10 mouse cellular contexts compared by ENCODE assay signal in the genomic region with DNA sequence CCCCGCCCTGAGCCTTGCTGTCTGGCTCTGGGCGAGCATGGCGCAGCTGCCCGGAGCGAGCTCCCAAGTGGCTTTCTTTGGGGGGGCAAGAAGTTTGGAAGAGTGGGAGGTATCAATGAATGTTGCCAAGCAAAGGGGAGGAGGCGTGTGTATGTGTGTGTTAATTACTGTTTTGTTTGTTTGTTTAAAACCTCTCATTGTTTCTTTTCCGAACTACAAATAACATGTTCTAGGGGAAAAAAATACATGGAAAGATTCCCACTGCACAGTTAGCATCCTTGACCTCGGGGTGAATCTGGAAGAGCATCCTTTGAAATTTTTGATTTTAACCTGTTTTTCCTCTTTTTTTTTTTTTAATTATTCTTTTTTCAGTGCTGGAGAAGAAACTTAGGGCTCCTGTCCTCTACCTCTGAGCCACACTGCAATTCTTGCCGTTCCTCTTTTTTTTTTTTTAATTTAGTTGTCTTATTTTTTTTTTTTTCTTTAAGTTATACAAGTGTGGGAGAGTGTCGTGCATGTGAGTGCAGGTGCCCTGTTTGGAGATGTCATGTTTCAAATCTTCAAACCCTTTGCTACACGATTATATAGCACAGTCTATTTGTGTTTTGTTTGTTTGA. TPM values are rescaled to one million over a fixed set of nuclear protein-coding genes. Genes with fewer than 3 reads are reported as not detected.
DNase-seq lines count a peak whose midpoint lies in the region; ATAC-seq and TF ChIP-seq lines count a peak whose summit lies in the region.
"Had no signal": no experiment of that assay in that cellular context is flagged by ENCODE, and none has a peak within 500 bp of the region (broad histone marks: within the 10 kb centered on the region; RNA-seq: fewer than 3 reads in every experiment).

No protein-coding gene starts in this region.

- H3K27me3 ChIP-seq in lung, embryonic 14.5 days (ENCODE audit: insufficient read depth, low read length) = 0 out of 2 replicates have a peak, but pooled peaks cover 4% of the 10 kb centered on the region
- no peaks in the 10 kb centered on the region for H3K27me3 ChIP-seq in forebrain, embryonic 13.5 days
- H3K27me3 ChIP-seq in intestine, postnatal 0 days (replicated peaks; ENCODE audit: control insufficient read depth, insufficient read depth, low read length) = no peaks in the 10 kb centered on the region; the same call in 1 of the 2 replicates
- no peaks in the 10 kb centered on the region for H3K27me3 ChIP-seq in neural tube, embryonic 15.5 days (replicated peaks)
- H3K27me3 ChIP-seq: Patski had no signal

- peak overlapping the region; percentile 56 for H3K4me2 ChIP-seq in lung, embryonic 14.5 days
- H3K4me2 ChIP-seq in forebrain, embryonic 13.5 days = peak overlapping the region; percentile 57
- peak overlapping the region; percentile 37; the same call in 1 of the 2 replicates for H3K4me2 ChIP-seq in intestine, postnatal 0 days (replicated peaks; ENCODE audit: low read depth)
- H3K4me2 ChIP-seq in neural tube, embryonic 15.5 days = peak overlapping the region; percentile 70

- peak overlapping the region; percentile 45; the same call in 1 of the 2 replicates for H3K9ac ChIP-seq in lung, embryonic 14.5 days
- peak overlapping the region; percentile 48 for H3K9ac ChIP-seq in forebrain, embryonic 13.5 days
- no peak overlapping the region for H3K9ac ChIP-seq in intestine, postnatal 0 days (ENCODE audit: low read depth, low read length)
- H3K9ac ChIP-seq in neural tube, embryonic 15.5 days (replicated peaks) = peak overlapping the region; percentile 38; the same call in 1 of the 2 replicates

- peak overlapping the region; percentile 18; the same call in 1 of the 2 replicates for H3K4me3 ChIP-seq in lung, embryonic 14.5 days (ENCODE audit: low read depth, low read length)
- H3K4me3 ChIP-seq in forebrain, embryonic 13.5 days = peak overlapping the region; percentile 28
- H3K4me3 ChIP-seq in intestine, postnatal 0 days (ENCODE audit: low read depth, low read length) = no peak overlapping the region
- peak overlapping the region; percentile 34 for H3K4me3 ChIP-seq in neural tube, embryonic 15.5 days (replicated peaks)
- H3K4me3 ChIP-seq: erythroblast, embryonic 14.5 days had no signal

- no peak for TF ChIP-seq CTCF in lung, embryonic 14.5 days (IDR thresholded peaks at IDR 0.05; ENCODE audit: low read depth)
- no peak for TF ChIP-seq CTCF in intestine, postnatal 0 days (IDR thresholded peaks at IDR 0.05; ENCODE audit: low read depth)

- ATAC-seq in lung, embryonic 14.5 days (ENCODE audit: insufficient read depth) = no peak
- no peak for ATAC-seq in forebrain, embryonic 13.5 days
- ATAC-seq in intestine, postnatal 0 days = no peak
- no peak for ATAC-seq in neural tube, embryonic 15.5 days (ENCODE audit: low FRiP score)
- ATAC-seq: Patski had no signal

- H3K9me3 ChIP-seq in lung, embryonic 14.5 days (ENCODE audit: low read depth, low read length) = no peaks in the 10 kb centered on the region
- H3K9me3 ChIP-seq in forebrain, embryonic 13.5 days (replicated peaks) = no peaks in the 10 kb centered on the region
- H3K9me3 ChIP-seq in intestine, postnatal 0 days (ENCODE audit: control insufficient read depth) = no peaks in the 10 kb centered on the region
- no peaks in the 10 kb centered on the region for H3K9me3 ChIP-seq in neural tube, embryonic 15.5 days (replicated peaks)

- no peaks in the 10 kb centered on the region for H3K36me3 ChIP-seq in lung, embryonic 14.5 days (ENCODE audit: insufficient read depth)
- no peaks in the 10 kb centered on the region for H3K36me3 ChIP-seq in forebrain, embryonic 13.5 days (ENCODE audit: poor library complexity, severe bottlenecking)
- no peaks in the 10 kb centered on the region for H3K36me3 ChIP-seq in intestine, postnatal 0 days (ENCODE audit: control insufficient read depth, insufficient read depth)
- no peaks in the 10 kb centered on the region for H3K36me3 ChIP-seq in neural tube, embryonic 15.5 days

- 18% methylated on average over 11 of the region's 11 CpGs for WGBS in lung, embryonic 14.5 days
- WGBS in forebrain, embryonic 13.5 days = 6% methylated on average over 11 of the region's 11 CpGs
- WGBS in intestine, postnatal 0 days = 35% methylated on average over 11 of the region's 11 CpGs
- WGBS in neural tube, embryonic 15.5 days = 5% methylated on average over 11 of the region's 11 CpGs

- DNase-seq in lung, embryonic 14.5 days = no peak
- DNase-seq in lung, postnatal 10 days = no peak
- no peak for DNase-seq in layer of hippocampus, adult 9-11 months
- DNase-seq in thymus, adult 18-20 months = no peak
- DNase-seq in lung, postnatal 25 days (ENCODE audit: low spot score) = no peak

- H3K4me1 ChIP-seq in lung, embryonic 14.5 days (ENCODE audit: insufficient read depth) = no peaks in the 10 kb centered on the region
- peaks cover 19% of the 10 kb centered on the region for H3K4me1 ChIP-seq in forebrain, embryonic 13.5 days
- H3K4me1 ChIP-seq in intestine, postnatal 0 days (replicated peaks; ENCODE audit: control insufficient read depth, insufficient read depth, low read length) = no peaks in the 10 kb centered on the region
- H3K4me1 ChIP-seq in neural tube, embryonic 15.5 days = peaks cover 9% of the 10 kb centered on the region

- no peak overlapping the region for H3K27ac ChIP-seq in lung, embryonic 14.5 days (ENCODE audit: low read depth)
- peak overlapping the region; percentile 85 for H3K27ac ChIP-seq in forebrain, embryonic 13.5 days
- no peak overlapping the region for H3K27ac ChIP-seq in intestine, postnatal 0 days (ENCODE audit: low read depth, low read length)
- peak overlapping the region; percentile 28; the same call in 1 of the 2 replicates for H3K27ac ChIP-seq in neural tube, embryonic 15.5 days (replicated peaks)

RNA-seq across cellular contexts. Expression of a gene that starts 25.5 kb away (rescaled TPM):
- 842 and 846 TPM in 2 replicates for polyA plus RNA-seq in lung, embryonic 14.5 days (2014; fragmentation: Nextera tagmentation; extraction: Ambion mirVana)
- 965 and 999 TPM in 2 replicates for polyA plus RNA-seq in forebrain, embryonic 13.5 days (2015; fragmentation: Nextera tagmentation; extraction: Ambion mirVana)
- 2,037 and 2,087 TPM in 2 replicates for polyA plus RNA-seq in intestine, postnatal 0 days (2015; fragmentation: Nextera tagmentation; extraction: Ambion mirVana)
- 1,223 and 1,358 TPM in 2 replicates for polyA plus RNA-seq in neural tube, embryonic 15.5 days (2015; fragmentation: Nextera tagmentation; extraction: Ambion mirVana)

RNA-seq across cellular contexts. Expression of a gene that starts 33.3 kb away (rescaled TPM):
- 61.9 and 62.6 TPM in 2 replicates for polyA plus RNA-seq in lung, embryonic 14.5 days (2014; fragmentation: Nextera tagmentation; extraction: Ambion mirVana)
- 58.6 and 64.3 TPM in 2 replicates for polyA plus RNA-seq in forebrain, embryonic 13.5 days (2015; fragmentation: Nextera tagmentation; extraction: Ambion mirVana)
- 49.8 and 51.9 TPM in 2 replicates for polyA plus RNA-seq in intestine, postnatal 0 days (2015; fragmentation: Nextera tagmentation; extraction: Ambion mirVana)
- 56.1 and 56.8 TPM in 2 replicates for polyA plus RNA-seq in neural tube, embryonic 15.5 days (2015; fragmentation: Nextera tagmentation; extraction: Ambion mirVana)

RNA-seq across cellular contexts. Expression of a gene that starts 33.3 kb away (rescaled TPM):
- polyA plus RNA-seq in lung, embryonic 14.5 days (2014; fragmentation: Nextera tagmentation; extraction: Ambion mirVana) = 35.0 and 37.5 TPM in 2 replicates
- polyA plus RNA-seq in forebrain, embryonic 13.5 days (2015; fragmentation: Nextera tagmentation; extraction: Ambion mirVana) = 31.8 and 34.1 TPM in 2 replicates
- 12.9 and 15.2 TPM in 2 replicates for polyA plus RNA-seq in intestine, postnatal 0 days (2015; fragmentation: Nextera tagmentation; extraction: Ambion mirVana)
- polyA plus RNA-seq in neural tube, embryonic 15.5 days (2015; fragmentation: Nextera tagmentation; extraction: Ambion mirVana) = 32.2 and 37.0 TPM in 2 replicates

RNA-seq across cellular contexts. Expression of a gene that starts 47.3 kb away (rescaled TPM):
- polyA plus RNA-seq in lung, embryonic 14.5 days (2014; fragmentation: Nextera tagmentation; extraction: Ambion mirVana) = 286 and 291 TPM in 2 replicates
- polyA plus RNA-seq in forebrain, embryonic 13.5 days (2015; fragmentation: Nextera tagmentation; extraction: Ambion mirVana) = 255 and 263 TPM in 2 replicates
- 105 and 117 TPM in 2 replicates for polyA plus RNA-seq in intestine, postnatal 0 days (2015; fragmentation: Nextera tagmentation; extraction: Ambion mirVana)
- polyA plus RNA-seq in neural tube, embryonic 15.5 days (2015; fragmentation: Nextera tagmentation; extraction: Ambion mirVana) = 138 and 154 TPM in 2 replicates

RNA-seq across cellular contexts. Expression of a gene that starts 55.1 kb away (rescaled TPM):
- polyA plus RNA-seq in lung, embryonic 14.5 days (2014; fragmentation: Nextera tagmentation; extraction: Ambion mirVana) = 17.1 and 21.2 TPM in 2 replicates
- 99.0 and 107 TPM in 2 replicates for polyA plus RNA-seq in forebrain, embryonic 13.5 days (2015; fragmentation: Nextera tagmentation; extraction: Ambion mirVana)
- 4.1 and 4.3 TPM in 2 replicates for polyA plus RNA-seq in intestine, postnatal 0 days (2015; fragmentation: Nextera tagmentation; extraction: Ambion mirVana)
- polyA plus RNA-seq in neural tube, embryonic 15.5 days (2015; fragmentation: Nextera tagmentation; extraction: Ambion mirVana) = 29.4 and 37.9 TPM in 2 replicates

Comparison
In these comparisons a context has a peak if more than half of its experiments do, and no peak if none do; other contexts are left out.
1. H3K27ac ChIP-seq: peak in forebrain, embryonic 13.5 days (single experiment) and neural tube, embryonic 15.5 days (single experiment); none in lung, embryonic 14.5 days (single experiment) and intestine, postnatal 0 days (single experiment).
2. Peak in every context shown above with its lines, with median percentiles within 50 percentile points of each other: H3K4me2 ChIP-seq.